Mouse (Mus musculus): ENCODE results near the gene Padi4. TPM values are rescaled to one million over a fixed set of nuclear protein-coding genes. Genes with fewer than 3 reads are reported as not detected.
A peak's percentile ranks its signal among the peaks of the same experiment; 100 is the strongest.

The Padi4 gene
- polyA plus RNA-seq, 1 experiment = 2.2 TPM

DNA sequence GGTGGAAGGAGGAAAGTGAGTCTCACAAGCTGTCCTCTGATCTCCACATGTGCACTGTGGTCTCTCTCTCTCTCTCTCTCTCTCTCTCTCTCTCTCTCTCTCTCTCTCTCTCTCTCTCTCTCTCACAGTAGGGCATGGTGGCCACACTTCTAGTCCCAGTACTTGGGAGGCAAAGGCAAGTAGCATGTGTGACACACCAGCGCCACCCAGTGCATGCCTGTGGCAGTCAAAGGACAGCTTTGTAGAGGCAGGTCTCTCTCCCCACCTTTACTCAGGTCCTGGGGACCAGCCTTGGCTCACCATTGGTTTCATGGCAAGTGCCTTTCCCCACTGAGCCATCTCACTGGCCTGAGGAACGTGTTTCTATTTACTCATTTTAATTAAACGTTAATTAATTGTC lies 29.4 kb downstream of the Padi4 start:
- no peaks in the 10 kb centered on the region for H3K9me3 ChIP-seq (replicated peaks; ENCODE audit: control insufficient read depth, insufficient read depth, low read length, poor library complexity, severe bottlenecking)
- H3K27me3 ChIP-seq (ENCODE audit: control insufficient read depth, insufficient read depth, low read length, poor library complexity, severe bottlenecking) = no peaks in the 10 kb centered on the region
- TF ChIP-seq EP300 (IDR thresholded peaks at IDR 0.05; ENCODE audit: insufficient read depth, low read depth, low read length) (peak; percentile 71), POLR2A (IDR thresholded peaks at IDR 0.05; ENCODE audit: insufficient read depth, low read length) (no peak), CTCF (IDR thresholded peaks at IDR 0.05; ENCODE audit: low read depth, low read length) (peak; percentile 98)
- H3K36me3 ChIP-seq (ENCODE audit: control insufficient read depth, insufficient read depth, low read length, poor library complexity, severe bottlenecking) = no peaks in the 10 kb centered on the region
- no peaks in the 10 kb centered on the region for H3K4me1 ChIP-seq (ENCODE audit: control insufficient read depth, insufficient read depth, low read length)
- H3K4me3 ChIP-seq (ENCODE audit: low read depth, low read length) = no peak overlapping the region
- H3K27ac ChIP-seq (ENCODE audit: insufficient read depth, low read length) = no peak overlapping the region
- H3K9ac ChIP-seq (ENCODE audit: low read depth, poor library complexity, severe bottlenecking) = no peak overlapping the region

DNA sequence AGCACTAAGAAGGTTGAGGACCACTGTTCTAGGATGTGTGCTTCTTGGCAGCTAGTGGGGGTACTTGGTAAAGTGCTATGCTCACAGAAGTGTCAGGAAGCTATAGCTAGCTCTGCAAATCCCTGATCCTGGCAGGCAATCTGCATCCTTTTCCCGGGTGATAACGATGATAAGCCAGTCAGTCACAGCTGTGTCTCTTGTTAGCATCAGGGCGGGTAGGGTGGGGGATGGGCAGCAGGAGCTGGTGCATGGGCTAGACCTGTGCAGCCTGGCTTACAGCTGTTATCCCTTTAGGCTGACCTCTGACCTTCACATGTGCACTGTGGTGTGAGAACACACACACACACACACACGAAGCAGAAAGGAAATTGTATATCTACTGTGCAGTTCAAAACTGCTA lies 30.9 kb downstream of the Padi4 start:
- Histone ChIP-seq H3K27me3 (ENCODE audit: control insufficient read depth, insufficient read depth, low read length, poor library complexity, severe bottlenecking) (no peaks in the 10 kb centered on the region), H3K9me3 (replicated peaks; ENCODE audit: control insufficient read depth, insufficient read depth, low read length, poor library complexity, severe bottlenecking) (no peaks in the 10 kb centered on the region), H3K27ac (ENCODE audit: insufficient read depth, low read length) (no peak overlapping the region), H3K9ac (ENCODE audit: low read depth, poor library complexity, severe bottlenecking) (no peak overlapping the region), H3K4me1 (ENCODE audit: control insufficient read depth, insufficient read depth, low read length) (no peaks in the 10 kb centered on the region), H3K36me3 (ENCODE audit: control insufficient read depth, insufficient read depth, low read length, poor library complexity, severe bottlenecking) (no peaks in the 10 kb centered on the region), H3K4me3 (ENCODE audit: low read depth, low read length) (no peak overlapping the region)
- no peak for TF ChIP-seq EP300 (IDR thresholded peaks at IDR 0.05; ENCODE audit: insufficient read depth, low read depth, low read length)
- TF ChIP-seq CTCF (IDR thresholded peaks at IDR 0.05; ENCODE audit: low read depth, low read length) = no peak
- no peak for TF ChIP-seq POLR2A (IDR thresholded peaks at IDR 0.05; ENCODE audit: insufficient read depth, low read length)

DNA sequence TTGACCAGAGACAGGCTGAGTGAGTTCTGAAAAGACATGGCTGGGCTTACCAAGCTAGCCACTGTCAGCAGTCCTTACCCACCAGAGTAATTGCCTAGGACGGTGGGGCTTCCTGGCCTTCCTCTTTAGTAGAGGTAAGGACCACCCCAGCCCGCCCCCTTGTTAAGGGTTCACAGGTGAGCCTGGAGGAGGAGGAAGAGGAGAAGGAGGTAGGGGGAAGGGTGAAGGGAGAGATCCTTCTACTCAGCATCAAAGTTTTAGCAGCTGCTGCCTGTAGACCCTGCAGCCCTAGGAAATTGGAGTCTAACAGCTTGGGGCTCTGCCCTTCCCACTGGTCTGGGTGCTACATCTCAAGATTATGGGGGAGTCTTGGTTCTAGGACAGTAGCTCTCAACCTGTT lies 31.5 kb downstream of the Padi4 start, which contains the start of gene Padi6:
Gene Padi6, minus strand, starts transcription at position 101 of the 400 bp plus-strand sequence.
- Histone ChIP-seq H3K27me3 (ENCODE audit: control insufficient read depth, insufficient read depth, low read length, poor library complexity, severe bottlenecking) (no peaks in the 10 kb centered on the region), H3K4me1 (ENCODE audit: control insufficient read depth, insufficient read depth, low read length) (no peaks in the 10 kb centered on the region), H3K9ac (ENCODE audit: low read depth, poor library complexity, severe bottlenecking) (no peak within 1 kb of the TSS), H3K36me3 (ENCODE audit: control insufficient read depth, insufficient read depth, low read length, poor library complexity, severe bottlenecking) (no peaks in the 10 kb centered on the region), H3K27ac (ENCODE audit: insufficient read depth, low read length) (no peak within 1 kb of the TSS), H3K4me3 (ENCODE audit: low read depth, low read length) (no peak within 1 kb of the TSS), H3K9me3 (replicated peaks; ENCODE audit: control insufficient read depth, insufficient read depth, low read length, poor library complexity, severe bottlenecking) (no peaks in the 10 kb centered on the region)
- TF ChIP-seq POLR2A (IDR thresholded peaks at IDR 0.05; ENCODE audit: insufficient read depth, low read length) (no peak), EP300 (IDR thresholded peaks at IDR 0.05; ENCODE audit: insufficient read depth, low read depth, low read length) (no peak), CTCF (IDR thresholded peaks at IDR 0.05; ENCODE audit: low read depth, low read length) (no peak)

DNA sequence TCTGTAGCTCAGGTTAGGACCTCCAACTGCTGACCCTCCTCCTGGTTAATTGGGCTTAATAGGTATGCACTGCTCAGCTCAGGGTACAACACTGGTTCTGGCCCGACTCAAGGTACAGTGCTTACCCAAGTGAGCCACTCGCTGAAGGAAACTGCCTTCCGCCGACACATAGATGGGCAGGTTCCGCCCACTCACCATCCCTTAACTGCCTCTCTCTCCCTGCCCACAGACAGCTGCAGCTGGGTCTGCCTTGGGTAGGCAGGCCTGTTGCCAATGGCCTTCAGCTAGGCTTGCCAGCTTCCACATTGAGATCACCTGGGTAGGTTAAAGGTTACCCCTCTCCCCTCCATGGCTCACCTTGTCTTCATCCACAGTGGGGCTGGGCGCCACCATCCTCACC lies 32.6 kb downstream of the Padi4 start:
- Histone ChIP-seq H3K9ac (ENCODE audit: low read depth, poor library complexity, severe bottlenecking) (no peak overlapping the region), H3K27me3 (ENCODE audit: control insufficient read depth, insufficient read depth, low read length, poor library complexity, severe bottlenecking) (no peaks in the 10 kb centered on the region), H3K36me3 (ENCODE audit: control insufficient read depth, insufficient read depth, low read length, poor library complexity, severe bottlenecking) (no peaks in the 10 kb centered on the region), H3K4me1 (ENCODE audit: control insufficient read depth, insufficient read depth, low read length) (no peaks in the 10 kb centered on the region), H3K4me3 (ENCODE audit: low read depth, low read length) (no peak overlapping the region), H3K9me3 (replicated peaks; ENCODE audit: control insufficient read depth, insufficient read depth, low read length, poor library complexity, severe bottlenecking) (no peaks in the 10 kb centered on the region), H3K27ac (ENCODE audit: insufficient read depth, low read length) (no peak overlapping the region)
- TF ChIP-seq CTCF (IDR thresholded peaks at IDR 0.05; ENCODE audit: low read depth, low read length) (no peak), POLR2A (IDR thresholded peaks at IDR 0.05; ENCODE audit: insufficient read depth, low read length) (no peak), EP300 (IDR thresholded peaks at IDR 0.05; ENCODE audit: insufficient read depth, low read depth, low read length) (no peak)

DNA sequence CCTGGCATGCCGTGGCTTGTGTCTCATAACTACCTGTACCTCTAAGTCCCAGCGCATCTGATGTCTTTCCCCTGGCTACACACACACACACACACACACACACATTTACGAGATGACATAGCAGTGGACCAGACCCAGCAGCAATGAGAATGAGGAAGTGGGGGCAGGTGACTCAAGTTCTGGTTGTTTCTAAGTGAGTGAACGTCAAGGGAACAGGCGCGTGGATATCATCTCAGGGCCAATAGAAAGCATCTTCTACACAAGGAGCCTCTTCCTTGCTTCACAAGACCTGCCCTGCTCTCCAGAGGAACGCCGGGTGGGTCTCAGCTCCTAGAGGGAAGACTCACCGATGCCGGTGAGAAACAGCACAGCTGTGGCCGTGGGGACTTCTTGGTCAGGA lies 33.4 kb downstream of the Padi4 start:
- Histone ChIP-seq H3K27me3 (ENCODE audit: control insufficient read depth, insufficient read depth, low read length, poor library complexity, severe bottlenecking) (no peaks in the 10 kb centered on the region), H3K27ac (ENCODE audit: insufficient read depth, low read length) (no peak overlapping the region), H3K9me3 (replicated peaks; ENCODE audit: control insufficient read depth, insufficient read depth, low read length, poor library complexity, severe bottlenecking) (no peaks in the 10 kb centered on the region), H3K4me1 (ENCODE audit: control insufficient read depth, insufficient read depth, low read length) (no peaks in the 10 kb centered on the region), H3K9ac (ENCODE audit: low read depth, poor library complexity, severe bottlenecking) (no peak overlapping the region), H3K36me3 (ENCODE audit: control insufficient read depth, insufficient read depth, low read length, poor library complexity, severe bottlenecking) (no peaks in the 10 kb centered on the region), H3K4me3 (ENCODE audit: low read depth, low read length) (no peak overlapping the region)
- TF ChIP-seq EP300 (IDR thresholded peaks at IDR 0.05; ENCODE audit: insufficient read depth, low read depth, low read length) (no peak), POLR2A (IDR thresholded peaks at IDR 0.05; ENCODE audit: insufficient read depth, low read length) (no peak)

DNA sequence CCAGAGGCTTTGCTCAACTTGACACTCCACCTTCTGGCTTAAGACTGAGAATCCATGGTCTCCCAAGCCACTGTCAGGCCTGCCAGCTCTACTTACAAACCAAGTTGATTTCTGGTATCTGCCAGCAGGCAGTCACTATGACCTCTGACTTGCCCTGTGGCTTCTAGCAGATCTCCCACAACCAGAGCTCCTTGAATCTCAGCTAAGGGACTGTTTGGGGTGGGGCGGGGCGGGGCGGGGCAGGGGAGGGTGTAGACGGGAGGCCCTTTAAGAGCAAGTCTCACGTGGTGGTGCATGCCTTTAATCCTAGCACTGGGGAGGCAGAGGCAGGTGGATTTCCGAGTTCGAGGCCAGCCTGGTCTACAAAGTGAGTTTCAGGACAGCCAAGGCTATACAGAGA lies 41.2 kb downstream of the Padi4 start:
- H3K36me3 ChIP-seq (ENCODE audit: control insufficient read depth, insufficient read depth, low read length, poor library complexity, severe bottlenecking) = no peaks in the 10 kb centered on the region
- H3K4me1 ChIP-seq (ENCODE audit: control insufficient read depth, insufficient read depth, low read length) = peaks cover 2% of the 10 kb centered on the region
- no peaks in the 10 kb centered on the region for H3K27me3 ChIP-seq (ENCODE audit: control insufficient read depth, insufficient read depth, low read length, poor library complexity, severe bottlenecking)
- TF ChIP-seq POLR2A (IDR thresholded peaks at IDR 0.05; ENCODE audit: insufficient read depth, low read length) (no peak), EP300 (IDR thresholded peaks at IDR 0.05; ENCODE audit: insufficient read depth, low read depth, low read length) (no peak), CTCF (IDR thresholded peaks at IDR 0.05; ENCODE audit: low read depth, low read length) (no peak)
- H3K4me3 ChIP-seq (ENCODE audit: low read depth, low read length) = no peak overlapping the region
- no peak overlapping the region for H3K27ac ChIP-seq (ENCODE audit: insufficient read depth, low read length)
- no peaks in the 10 kb centered on the region for H3K9me3 ChIP-seq (replicated peaks; ENCODE audit: control insufficient read depth, insufficient read depth, low read length, poor library complexity, severe bottlenecking)
- no peak overlapping the region for H3K9ac ChIP-seq (ENCODE audit: low read depth, poor library complexity, severe bottlenecking)
